Mouse (Mus musculus) heart, adult 2 months (tissue): ENCODE results near the gene Rasgef1b. TPM values are rescaled to one million over a fixed set of nuclear protein-coding genes. Genes with fewer than 3 reads are reported as not detected.

ENCODE experiments used
- DNase-seq, 2 experiments: peaks; one replicate each; pipeline ENCODE4 v3.0.0; 2021
- H3K27ac ChIP-seq: fragments of 200-600 bp; 2 replicates; pipeline ENCODE4 v1.8.1; 2022
- H3K27me3 ChIP-seq: fragments of 200-500 bp; 2 replicates; pipeline ENCODE4 v1.6.1; 2012; ENCODE audit warnings: mild to moderate bottlenecking, low read length, inconsistent platforms, mixed read lengths; ENCODE audit not compliant: control insufficient read depth, insufficient read depth
- H3K36me3 ChIP-seq: fragments of 200-500 bp; 2 replicates; pipeline ENCODE4 v1.6.1; 2012; ENCODE audit warnings: low read length, inconsistent platforms; ENCODE audit not compliant: control insufficient read depth, insufficient read depth
- H3K4me1 ChIP-seq: fragments of 200-500 bp; 2 replicates; pipeline ENCODE4 v1.6.1; 2011; ENCODE audit warnings: low read length; ENCODE audit not compliant: control insufficient read depth, insufficient read depth
- H3K4me3 ChIP-seq: fragments of 200-600 bp; 2 replicates; pipeline ENCODE4 v1.8.1; 2022
- H3K79me2 ChIP-seq: fragments of 200-500 bp; replicated peaks from 2 replicates; pipeline ENCODE4 v1.6.1; 2012; ENCODE audit warnings: mild to moderate bottlenecking, inconsistent platforms, low read length, moderate library complexity, mixed read lengths; ENCODE audit not compliant: control insufficient read depth, insufficient read depth
- H3K9ac ChIP-seq: fragments of 200-500 bp; 2 replicates; pipeline ENCODE4 v1.6.1; 2012; ENCODE audit warnings: low read depth, mild to moderate bottlenecking, control low read depth, inconsistent platforms, low read length, mixed read lengths
- CTCF ChIP-seq: fragments of 200-600 bp; IDR thresholded peaks from 2 replicates; pipeline ENCODE4 v1.8.1; 2022; ENCODE audit warnings: antibody characterized with exemption, mild to moderate bottlenecking, moderate library complexity
- EP300 ChIP-seq: fragments of 200-500 bp; IDR thresholded peaks from 2 replicates; pipeline ENCODE4 v1.6.1; 2011; ENCODE audit warnings: low read depth, low read length, control low read depth; ENCODE audit not compliant: insufficient read depth
- POLR2A ChIP-seq: fragments of 200-500 bp; IDR thresholded peaks from 2 replicates; pipeline ENCODE4 v1.6.1; 2011; ENCODE audit warnings: mild to moderate bottlenecking, low read depth, low read length, control low read depth; ENCODE audit not compliant: insufficient read depth
- WGBS: fragments of 180-500 bp; shearing (Covaris S2); methylation state at CpG from one replicate; pipeline ENCODE4 v1.1.7; 2018; 5-methylcytosine and 5-hydroxymethylcytosine counted together
- intact Hi-C: fragments of 180-260 bp; cut with DNase I; formaldehyde crosslinking; loops from one replicate; pipeline ENCODE4 v1.15.1; 2025
- polyA plus RNA-seq: library from polyadenylated mRNA; depleted of rRNA; stranded (reverse); fragments of >200 nt; gene quantifications from 2 replicates; pipeline ENCODE4 v1.2.3, GENCODE M21; 2012
- total RNA-seq, 2 experiments: library from RNA; stranded (reverse); gene quantifications; 2 replicates each; pipeline ENCODE4 v1.2.3; 2021

Gene Rasgef1b
- total and polyA plus RNA-seq, 3 experiments = 4.3 to 17.7 (median 9.3) TPM

DNA sequence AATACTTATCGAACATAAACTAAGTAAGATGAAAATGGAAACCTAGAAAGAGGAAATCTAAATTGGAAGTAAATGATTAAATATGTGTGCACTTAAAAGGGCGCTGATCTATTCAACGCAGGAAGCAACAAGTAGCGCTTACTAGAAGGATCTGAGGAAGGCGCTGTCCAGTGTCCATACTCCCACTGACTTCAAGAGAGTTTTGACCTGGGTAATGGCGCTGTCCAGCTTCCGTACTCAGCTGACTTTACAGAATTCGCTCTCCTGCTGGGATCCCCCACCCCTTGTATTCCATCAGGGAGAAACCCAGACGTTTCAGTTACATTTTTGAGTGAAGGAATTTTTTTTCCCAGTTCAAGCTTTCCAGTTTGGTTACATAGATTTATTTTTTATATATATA is 144.6 kb downstream of the Rasgef1b start:
- H3K9ac ChIP-seq = no peak overlapping the region
- H3K79me2 ChIP-seq = no peaks in the 10 kb centered on the region

DNA sequence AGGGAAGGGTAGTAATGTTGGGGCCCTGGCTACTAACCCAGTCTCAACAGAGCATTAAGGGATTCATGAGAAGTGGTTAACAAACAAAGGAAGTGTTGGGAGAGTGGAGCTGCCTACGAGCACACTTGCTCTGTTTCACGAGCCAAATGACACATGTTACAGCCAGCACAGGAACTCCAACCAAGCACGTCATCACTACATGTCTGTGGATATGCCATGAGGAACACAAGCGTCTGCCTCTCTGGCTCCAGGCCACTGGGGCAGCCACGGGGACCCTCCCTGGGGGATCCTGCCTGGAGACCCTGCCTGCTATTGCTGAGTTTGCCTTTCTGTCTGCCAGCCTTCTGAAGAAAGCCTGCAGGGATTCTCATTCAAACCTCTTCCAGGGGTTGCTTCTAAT is 146.8 kb downstream of the Rasgef1b start:
- Histone ChIP-seq H3K4me1 (peaks cover 2% of the 10 kb centered on the region), H3K27me3 (no peaks in the 10 kb centered on the region), H3K79me2 (no peaks in the 10 kb centered on the region), H3K27ac (no peak overlapping the region), H3K9ac (no peak overlapping the region), H3K4me3 (no peak overlapping the region), H3K36me3 (no peaks in the 10 kb centered on the region)
- DNase-seq = no peak
- TF ChIP-seq EP300 (no peak), CTCF (no peak), POLR2A (no peak)
- intact Hi-C loops = loop anchor here (10.0 kb wide), 1 partner anchor 313 kb away; no protein-coding TSS in a partner anchor
- WGBS = 6% methylated on average over 5 of the region's 5 CpGs

More for the DNA sequence above, 144.6 kb downstream of the Rasgef1b start:
- 77% methylated on average over 9 of the region's 9 CpGs for WGBS
- H3K27ac ChIP-seq = no peak overlapping the region
- H3K36me3 ChIP-seq = no peaks in the 10 kb centered on the region
- DNase-seq = no peak
- TF ChIP-seq CTCF (no peak), POLR2A (no peak), EP300 (no peak)
- no peak overlapping the region for H3K4me3 ChIP-seq
- no peaks in the 10 kb centered on the region for H3K27me3 ChIP-seq
- H3K4me1 ChIP-seq = peaks cover 2% of the 10 kb centered on the region
- intact Hi-C loops = loop anchor here (10.0 kb wide), 1 partner anchor 311 kb away; no protein-coding TSS in a partner anchor

DNA sequence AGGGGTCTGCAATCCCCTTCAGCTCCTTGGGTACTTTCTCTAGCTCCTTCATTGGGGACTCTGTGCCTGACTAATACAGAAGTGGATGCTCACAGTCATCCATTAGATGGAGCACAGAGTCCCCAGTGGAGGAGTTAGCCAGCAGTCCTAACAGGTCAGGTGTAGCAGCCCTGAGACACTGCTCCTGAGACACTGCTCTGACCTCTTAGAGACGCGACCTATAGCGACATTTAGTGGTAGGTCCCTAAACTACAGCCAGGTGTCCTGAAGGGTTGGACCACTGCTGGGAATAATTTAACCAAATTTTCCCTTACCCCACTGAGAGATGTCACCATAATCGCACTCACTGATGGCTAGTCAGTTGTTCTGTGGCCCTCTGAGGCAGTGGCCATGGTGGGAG is 150.2 kb downstream of the Rasgef1b start:
- no peaks in the 10 kb centered on the region for H3K79me2 ChIP-seq
- H3K9ac ChIP-seq = no peak overlapping the region
- peak; percentile 43 for DNase-seq
- intact Hi-C loops = loop anchor here (1.0 to 5.0 kb wide), 4 partner anchors 156 to 376 kb away; no protein-coding TSS in a partner anchor
- no peak overlapping the region for H3K4me3 ChIP-seq
- H3K27me3 ChIP-seq = no peaks in the 10 kb centered on the region
- peaks cover 3% of the 10 kb centered on the region; the same call in 1 of the 2 replicates for H3K4me1 ChIP-seq
- H3K36me3 ChIP-seq = no peaks in the 10 kb centered on the region
- TF ChIP-seq EP300 (peak; percentile 79), CTCF (peak; percentile 87), POLR2A (no peak)
- WGBS = 19% methylated on average over 4 of the region's 4 CpGs
- H3K27ac ChIP-seq = no peak overlapping the region

DNA sequence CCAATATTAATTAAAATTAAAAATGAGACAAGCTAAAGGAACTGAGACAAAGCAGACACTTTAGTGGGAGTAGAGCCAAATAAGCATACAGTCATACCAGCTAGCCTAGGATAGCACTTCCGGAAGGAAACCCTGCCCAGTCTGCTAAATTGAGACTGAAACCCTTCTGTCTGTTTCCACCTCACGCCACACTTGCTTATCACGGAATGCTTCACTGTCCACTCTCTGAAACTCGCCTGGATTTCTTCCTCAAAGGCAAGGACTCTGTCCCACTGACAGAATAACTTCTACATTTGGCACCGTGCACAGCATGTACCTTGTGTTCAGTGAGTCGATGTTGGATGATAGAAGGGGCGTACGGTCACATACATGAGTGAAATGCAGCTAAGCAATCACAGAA is 153.0 kb downstream of the Rasgef1b start:
- WGBS = 22% methylated on average over 8 of the region's 8 CpGs
- TF ChIP-seq EP300 = no peak

DNA sequence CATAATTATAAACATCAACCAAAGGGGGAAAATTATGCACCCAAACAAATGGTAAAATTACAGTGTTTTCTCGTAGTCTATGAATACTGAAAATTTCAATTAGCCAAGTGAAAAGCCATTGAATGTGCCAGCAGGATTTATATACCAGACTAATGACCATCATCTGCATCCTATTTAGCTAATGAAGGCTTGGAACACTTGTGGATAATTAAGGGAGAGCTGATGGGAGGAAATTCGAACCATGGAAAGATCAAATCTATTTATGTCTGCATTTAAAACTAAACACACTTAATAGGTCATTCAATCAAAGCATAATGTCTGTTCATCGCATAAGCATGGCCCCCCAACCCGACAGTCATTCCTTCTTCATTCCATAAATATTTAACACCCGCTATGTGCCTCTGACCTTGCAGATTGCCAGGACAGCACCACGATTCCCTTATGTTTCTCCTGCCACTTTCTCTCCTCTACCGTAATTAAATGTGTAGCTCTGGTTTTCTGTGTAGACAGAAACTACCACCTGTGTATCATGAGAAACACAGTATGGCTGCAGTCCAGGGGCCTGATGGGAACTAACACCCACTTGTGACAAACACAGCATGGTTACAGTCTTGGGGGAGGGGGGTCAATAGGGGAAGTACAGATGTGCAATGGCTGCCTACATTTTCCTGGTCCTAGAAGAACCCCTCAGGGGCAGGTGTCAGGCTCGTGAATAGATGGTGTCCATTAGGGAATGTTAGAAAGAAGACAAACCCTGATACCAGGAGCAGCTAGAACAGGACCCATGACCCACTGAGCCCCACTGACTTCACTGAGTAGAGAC is 164.2 kb downstream of the Rasgef1b start:
- intact Hi-C loops = no loop called here
- Histone ChIP-seq H3K27me3 (no peaks in the 10 kb centered on the region), H3K36me3 (no peaks in the 10 kb centered on the region), H3K4me1 (no peaks in the 10 kb centered on the region), H3K4me3 (no peak overlapping the region), H3K9ac (no peak overlapping the region), H3K79me2 (no peaks in the 10 kb centered on the region), H3K27ac (no peak overlapping the region)
- no peak for TF ChIP-seq CTCF
- no peak for TF ChIP-seq POLR2A
- TF ChIP-seq EP300 = no peak
- 76% methylated on average over 8 of the region's 8 CpGs for WGBS
- DNase-seq = no peak

More for the DNA sequence above, 153.0 kb downstream of the Rasgef1b start:
- Histone ChIP-seq H3K4me1 (peaks cover 3% of the 10 kb centered on the region; the same call in 1 of the 2 replicates), H3K27ac (no peak overlapping the region), H3K9ac (no peak overlapping the region; the same call in 1 of the 2 replicates), H3K79me2 (no peaks in the 10 kb centered on the region), H3K27me3 (no peaks in the 10 kb centered on the region), H3K36me3 (no peaks in the 10 kb centered on the region), H3K4me3 (no peak overlapping the region)
- peak in 1 of 2 experiments; percentile 12 for DNase-seq
- intact Hi-C loops = loop anchor here (5.0 kb wide), 2 partner anchors 154 to 229 kb away; no protein-coding TSS in a partner anchor

DNA sequence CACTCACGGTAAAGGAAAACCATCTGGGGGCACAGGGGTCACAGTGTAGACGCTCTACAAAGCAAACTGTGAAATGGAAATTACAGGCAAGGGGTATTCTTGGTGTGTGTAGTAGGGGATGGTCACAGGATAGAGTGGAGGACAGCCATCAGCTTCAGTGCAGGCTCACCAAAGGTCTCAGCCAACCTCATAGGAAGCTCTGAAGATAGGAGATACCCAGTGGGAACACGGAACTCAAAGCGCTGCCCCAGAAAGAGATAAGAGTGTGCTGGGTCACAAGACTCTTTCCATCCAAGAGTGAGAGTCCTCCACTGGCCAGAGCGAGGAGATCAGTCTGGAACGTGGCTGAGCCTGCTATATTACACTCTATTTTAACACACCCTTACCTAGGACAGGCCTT is 166.8 kb downstream of the Rasgef1b start:
- no peaks in the 10 kb centered on the region for H3K4me1 ChIP-seq
- TF ChIP-seq POLR2A = no peak
- 39% methylated on average over 6 of the region's 6 CpGs for WGBS
- no peak for DNase-seq
- H3K9ac ChIP-seq = no peak overlapping the region
- no peaks in the 10 kb centered on the region for H3K79me2 ChIP-seq
- no peak overlapping the region for H3K4me3 ChIP-seq
- no peaks in the 10 kb centered on the region for H3K27me3 ChIP-seq
- H3K27ac ChIP-seq = no peak overlapping the region
- intact Hi-C loops = no loop called here
- H3K36me3 ChIP-seq = no peaks in the 10 kb centered on the region
